Mouse (Mus musculus): ENCODE data around the gene Chd3.

DNA sequence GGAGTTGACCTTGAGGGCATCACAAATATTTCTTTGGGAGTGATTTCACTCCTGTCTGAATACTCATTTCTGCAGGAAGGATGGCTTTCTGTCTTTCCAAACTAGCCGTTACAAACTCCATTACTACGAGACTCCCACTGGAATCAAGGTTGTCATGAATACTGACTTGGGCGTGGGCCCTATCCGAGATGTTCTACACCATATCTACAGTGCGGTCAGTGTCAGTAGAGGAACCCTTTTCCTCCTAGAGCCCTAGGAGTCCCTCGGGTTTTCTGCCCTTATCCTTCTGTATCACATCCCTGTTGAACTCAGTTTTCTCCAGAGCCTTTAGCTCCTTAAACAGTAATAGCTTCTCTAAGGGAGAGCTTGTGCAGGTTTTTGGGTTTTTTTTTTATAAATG is 44.5 kb downstream of the Chd3 start:
- no peak for TF ChIP-seq CTCF (conservative IDR thresholded peaks at IDR 0.05 in 1 of 2, IDR thresholded peaks at IDR 0.05 in 1 of 2; ENCODE audit: low read depth in 2 of 2, low read length in 2 of 2)
- no peak for TF ChIP-seq CHD2 (IDR thresholded peaks at IDR 0.05; ENCODE audit: low read length)
- TF ChIP-seq MYC (IDR thresholded peaks at IDR 0.05; ENCODE audit: low read depth, low read length): no peak
- TF ChIP-seq TBP (conservative IDR thresholded peaks at IDR 0.05; ENCODE audit: low read depth, low read length): no peak
- no peak for TF ChIP-seq ZNF384 (IDR thresholded peaks at IDR 0.05; ENCODE audit: low read depth, low read length)
- TF ChIP-seq EP300 (IDR thresholded peaks at IDR 0.05; ENCODE audit: low read length): no peak
- TF ChIP-seq RCOR1 (conservative IDR thresholded peaks at IDR 0.05; ENCODE audit: low read depth, low read length): no peak
- TF ChIP-seq ZMIZ1 (IDR thresholded peaks at IDR 0.05; ENCODE audit: low read depth, low read length): no peak
- TF ChIP-seq IRF4 (IDR thresholded peaks at IDR 0.05; ENCODE audit: low read depth, low read length): no peak
- TF ChIP-seq USF2 (conservative IDR thresholded peaks at IDR 0.05; ENCODE audit: low read depth, low read length): no peak
- TF ChIP-seq MXI1 (IDR thresholded peaks at IDR 0.05; ENCODE audit: low read depth, low read length): no peak

Measured in CH12.LX (cell line).